Mouse (Mus musculus) myocyte (in vitro differentiated cells): ENCODE data around the gene Oxct2b.

Source experiments
- CEBPB ChIP-seq: IDR thresholded peaks from 2 replicates; pipeline ENCODE4 v1.6.1; 2011; ENCODE audit warnings: mild to moderate bottlenecking, moderate library complexity; ENCODE audit not compliant: poor library complexity, insufficient read depth, severe bottlenecking
- MAX ChIP-seq: IDR thresholded peaks from one replicate; pipeline ENCODE4 v1.6.1; 2011; ENCODE audit warnings: low read depth, mild to moderate bottlenecking, control low read depth
- POLR2A ChIP-seq: IDR thresholded peaks from one replicate; pipeline ENCODE4 v1.6.1; 2011; ENCODE audit warnings: low read depth, mild to moderate bottlenecking, control low read depth, moderate library complexity; ENCODE audit not compliant: insufficient read length
- POLR2AphosphoS2 ChIP-seq: IDR thresholded peaks from one replicate; pipeline ENCODE4 v1.6.1; 2011; ENCODE audit warnings: low read depth, control low read depth; ENCODE audit not compliant: insufficient read length

DNA sequence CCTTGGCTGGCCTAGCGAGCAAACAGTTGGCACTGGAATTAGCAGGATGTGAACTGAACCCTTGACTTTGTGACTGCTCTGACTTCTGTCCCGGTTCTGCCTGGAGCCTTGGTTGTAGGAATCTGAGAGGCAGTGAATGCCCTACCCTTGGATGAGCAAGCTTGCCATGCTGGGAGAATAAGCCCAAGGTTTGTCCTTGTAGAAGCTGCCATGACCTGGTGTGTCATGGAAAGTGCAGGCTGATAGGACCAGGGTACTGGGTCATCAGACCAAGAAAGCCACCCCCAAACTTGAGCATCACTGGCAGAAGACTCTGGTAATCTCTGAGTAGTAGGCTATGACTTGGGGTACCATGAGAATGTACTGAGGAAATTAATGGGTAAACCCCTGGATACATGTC lies 5.2 kb downstream of the Oxct2b start:
- TF ChIP-seq POLR2A (no peak), MAX (no peak), CEBPB (no peak), POLR2AphosphoS2 (no peak)
